Mouse (Mus musculus) brown adipose tissue, adult 24 weeks (tissue): ENCODE measurements around the gene Rfx7. TPM values are rescaled to one million over a fixed set of nuclear protein-coding genes. Genes with fewer than 3 reads are reported as not detected.
"Not testable (repeated sequence)": the region's sequence is repeated elsewhere in the genome, so short reads cannot be mapped to it uniquely, and the experiment has no call there.

Experiments
- H3K27ac ChIP-seq: fragments of 200-500 bp; replicated peaks from 2 replicates; pipeline ENCODE4 v1.5.1; 2012; ENCODE audit warnings: low read depth, mild to moderate bottlenecking, low read length
- H3K4me1 ChIP-seq: fragments of 200-500 bp; 2 replicates; pipeline ENCODE4 v1.6.1; 2012; ENCODE audit warnings: low read length, mixed read lengths; ENCODE audit not compliant: control insufficient read depth, insufficient read depth, insufficient read length
- H3K4me3 ChIP-seq: fragments of 200-500 bp; 2 replicates; pipeline ENCODE4 v1.5.1; 2012; ENCODE audit warnings: low read depth, mild to moderate bottlenecking, low read length, moderate library complexity; ENCODE audit not compliant: insufficient read depth
- polyA plus RNA-seq: library from polyadenylated mRNA; stranded (reverse); fragments of >200 nt; gene quantifications from 2 replicates; pipeline ENCODE4 v1.2.4, GENCODE M21; 2012; ENCODE audit not compliant: missing spikeins, insufficient read depth, insufficient read length

Gene Rfx7
- polyA plus RNA-seq, 1 experiment, result 5.6 TPM

DNA sequence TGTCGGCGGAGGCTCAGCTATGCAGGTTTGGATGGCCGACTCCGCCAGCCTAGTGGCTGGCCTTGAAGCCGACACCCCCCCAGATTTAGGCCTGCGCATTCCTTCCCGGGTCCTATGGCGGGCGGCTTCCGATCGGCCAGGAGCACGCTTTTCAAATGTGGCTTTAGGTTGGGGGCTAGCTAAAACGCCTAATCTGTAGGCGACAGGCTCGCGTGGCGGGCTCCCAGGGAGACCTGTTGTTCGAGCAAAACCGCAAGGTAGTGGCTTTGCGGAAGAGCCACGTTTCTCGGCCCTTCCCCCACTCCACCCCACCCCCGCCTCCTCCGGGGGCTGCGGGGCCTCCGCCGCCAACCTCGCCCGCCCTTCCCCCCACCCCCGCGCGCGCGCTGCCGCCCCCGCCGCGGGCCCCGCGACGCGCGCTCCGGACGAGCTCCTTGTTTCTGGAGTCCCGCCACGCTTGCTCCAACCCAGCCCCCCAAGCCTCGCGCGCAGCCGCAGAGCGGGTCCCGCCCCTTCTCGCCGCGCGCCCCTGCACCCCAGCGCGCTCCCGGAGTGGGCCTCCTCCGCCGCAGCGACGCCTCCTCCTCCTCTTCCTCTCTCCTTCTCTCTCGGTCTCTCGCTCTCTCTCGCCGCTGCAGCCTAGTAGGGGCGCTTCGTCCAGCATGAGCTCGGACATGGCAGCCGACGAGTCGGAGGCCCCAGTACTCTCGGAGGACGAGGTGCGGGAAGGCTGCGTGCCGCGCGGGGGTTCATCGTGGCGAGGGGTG is 130.0 kb downstream of the Rfx7 start, which contains the start of gene Nedd4:
Gene Nedd4 (plus strand): TSS at position 452 of the 767 bp plus-strand sequence.
- peak within 1 kb of the TSS; percentile 97 for H3K27ac ChIP-seq
- H3K4me1 ChIP-seq, result peaks cover 11% of the 10 kb centered on the region
- H3K4me3 ChIP-seq, result peak within 1 kb of the TSS; percentile 83

DNA sequence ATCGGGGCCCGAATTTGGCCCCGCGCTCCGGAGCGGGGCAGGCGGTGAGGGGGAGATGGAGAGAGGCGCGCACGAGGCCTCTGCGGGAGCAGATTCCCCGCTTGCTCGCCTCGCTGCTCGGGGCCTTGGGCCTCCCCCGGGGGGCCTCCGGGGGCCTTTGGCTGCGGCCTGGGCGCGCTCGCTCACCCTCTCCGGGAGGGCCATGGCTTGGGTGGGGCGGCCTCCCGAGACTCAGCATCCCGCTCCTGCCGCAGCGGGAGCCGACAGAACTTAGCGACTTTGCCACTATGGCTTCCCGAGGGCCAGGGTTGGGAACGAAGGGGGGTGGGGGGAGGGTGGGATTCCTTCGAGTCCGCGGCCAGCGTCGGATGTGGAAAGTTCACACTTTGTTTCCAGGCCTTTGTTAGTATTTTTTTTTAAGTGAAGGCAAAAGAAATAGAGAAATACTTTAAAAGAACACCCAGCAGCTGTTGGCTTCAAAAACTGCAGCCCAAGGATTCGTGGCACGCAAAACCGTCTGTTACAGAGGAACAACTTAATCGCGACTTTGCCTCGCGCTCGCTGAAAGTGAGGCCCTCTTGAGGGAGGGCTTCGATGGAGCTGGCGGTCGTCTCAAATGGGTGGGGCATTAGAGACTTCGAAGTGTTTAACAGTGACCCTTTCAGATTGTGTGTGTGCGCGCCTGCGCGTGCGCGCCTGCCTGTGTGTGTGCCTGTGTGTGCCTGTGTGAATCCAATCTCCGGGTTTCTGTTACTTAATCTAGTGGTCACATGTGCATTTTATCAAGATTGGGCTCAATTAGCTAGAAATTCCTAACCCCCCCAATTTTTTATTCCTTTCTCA is 130.9 kb downstream of the Rfx7 start:
- H3K4me3 ChIP-seq, result peak overlapping the region; percentile 81
- H3K4me1 ChIP-seq, result peaks cover 11% of the 10 kb centered on the region
- peak overlapping the region; percentile 87 for H3K27ac ChIP-seq

DNA sequence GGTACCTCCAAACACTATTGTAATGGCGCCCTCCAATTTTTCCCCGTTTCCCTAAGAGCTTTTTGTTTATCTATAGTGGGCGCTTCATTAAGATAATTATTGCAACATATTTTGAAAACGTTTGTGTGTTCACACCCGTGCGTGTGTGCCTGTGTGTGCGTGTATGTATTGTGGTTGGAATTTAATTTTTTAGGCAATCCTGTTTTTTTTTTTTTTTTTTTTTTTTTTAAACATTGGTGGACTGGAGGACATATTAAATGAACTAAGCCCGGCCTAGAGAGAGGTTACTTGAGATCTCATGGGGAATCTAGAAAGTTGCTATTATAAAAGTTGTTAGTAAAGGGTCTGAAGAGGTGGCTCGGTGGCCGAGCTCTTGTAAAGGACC is 131.5 kb downstream of the Rfx7 start:
- Histone ChIP-seq H3K27ac (peak overlapping the region; percentile 87), H3K4me3 (peak overlapping the region; percentile 81), H3K4me1 (peaks cover 11% of the 10 kb centered on the region)

DNA sequence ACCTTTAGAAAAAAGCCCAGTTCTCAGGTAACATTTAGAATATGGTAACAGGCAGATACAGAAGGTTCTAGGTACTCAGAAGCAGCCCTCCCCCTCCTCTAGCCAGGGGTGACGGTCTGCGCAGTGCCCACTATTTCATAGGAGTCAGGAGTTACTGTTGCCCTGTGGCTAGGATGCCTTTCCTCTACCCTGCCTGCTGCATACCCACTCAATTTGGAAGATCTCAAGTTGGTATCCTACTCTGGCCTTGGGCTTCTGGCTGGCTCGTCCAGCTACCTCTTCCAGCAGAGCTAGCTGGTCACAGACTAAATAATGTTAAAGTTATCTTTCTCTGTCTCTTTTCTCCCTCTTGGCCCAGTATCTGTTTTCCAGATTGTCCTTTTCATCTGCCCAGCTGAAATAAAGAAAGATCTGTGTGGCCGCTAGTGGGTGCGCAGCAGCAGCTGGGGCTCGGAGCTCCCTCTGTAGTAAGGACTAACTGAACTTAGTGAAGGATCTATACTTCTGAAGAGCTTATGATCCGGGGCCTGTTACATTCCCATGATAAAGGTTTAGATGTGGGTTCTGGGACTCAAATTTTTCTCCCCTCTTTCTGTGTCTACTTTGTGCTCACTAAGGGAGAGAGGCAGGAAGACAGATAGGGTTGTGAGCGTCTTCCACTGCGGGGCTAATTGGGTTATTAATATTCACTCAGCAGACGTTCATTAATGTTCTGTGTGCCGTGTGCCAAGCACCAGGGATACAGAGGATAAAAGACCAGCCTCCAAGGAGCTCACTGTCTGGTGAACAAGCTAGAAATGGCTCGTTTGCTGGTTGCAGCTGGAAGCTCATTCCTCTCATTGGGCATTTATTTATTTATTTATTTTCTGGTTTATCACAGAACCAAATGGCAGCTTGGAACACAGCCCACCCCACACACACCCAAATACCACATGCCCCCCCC is 132.6 kb downstream of the Rfx7 start:
- H3K27ac ChIP-seq, result peak overlapping the region; percentile 87
- peak overlapping the region; percentile 81 for H3K4me3 ChIP-seq
- H3K4me1 ChIP-seq, result peaks cover 11% of the 10 kb centered on the region

DNA sequence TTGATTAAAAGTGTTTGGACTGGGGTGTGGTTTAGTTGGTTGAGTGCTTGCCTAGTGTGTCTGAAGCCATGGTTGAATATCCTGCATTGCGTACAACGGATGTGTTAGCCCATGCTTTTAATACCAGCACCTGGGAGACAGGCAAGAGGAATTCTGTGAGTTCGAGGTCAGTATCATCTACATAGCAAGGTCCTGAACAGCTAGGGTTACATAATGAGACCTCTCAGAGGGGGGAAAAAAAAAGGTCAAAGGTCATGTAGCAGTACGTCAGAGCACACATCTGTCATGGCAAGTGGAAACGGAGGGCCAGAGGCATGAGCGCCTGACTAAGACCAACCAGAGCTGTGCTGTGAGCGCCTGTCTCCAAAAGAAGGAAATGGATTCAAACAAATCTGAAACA is 133.5 kb downstream of the Rfx7 start:
- peaks cover 11% of the 10 kb centered on the region for H3K4me1 ChIP-seq
- H3K4me3 ChIP-seq, result no peak overlapping the region
- H3K27ac ChIP-seq, result peak overlapping the region; percentile 68

DNA sequence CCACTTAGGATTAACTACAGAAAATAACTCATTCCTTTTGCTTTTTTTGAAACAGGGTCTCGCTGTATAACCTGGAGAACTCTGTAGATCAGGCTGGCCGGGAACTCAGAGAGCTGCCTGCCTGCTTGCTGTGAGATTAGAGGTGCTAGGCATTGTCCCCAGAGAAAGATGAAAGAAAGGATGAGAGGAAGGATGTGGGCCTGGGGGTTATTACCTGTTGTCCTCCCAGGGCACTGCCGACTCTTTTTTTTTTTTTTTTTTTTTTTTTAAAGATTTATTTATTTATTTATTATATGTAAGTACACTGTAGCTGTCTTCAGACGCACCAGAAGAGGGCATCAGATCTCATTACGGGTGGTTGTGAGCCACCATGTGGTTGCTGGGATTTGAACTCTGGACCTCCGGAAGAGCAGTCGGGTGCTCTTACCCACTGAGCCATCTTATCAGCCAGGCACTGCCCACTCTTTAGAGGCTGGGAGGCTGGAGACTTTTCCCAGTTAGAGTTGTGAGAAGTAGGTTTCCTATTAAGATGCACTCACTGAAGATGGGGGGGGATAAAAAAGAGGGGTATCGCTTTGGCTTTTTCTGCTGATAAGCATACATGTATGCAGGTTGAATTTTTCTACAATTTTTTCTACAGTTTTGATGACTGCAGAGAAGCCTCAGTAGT is 134.4 kb downstream of the Rfx7 start:
- H3K4me3 ChIP-seq, H3K27ac ChIP-seq: not testable (repeated sequence)
- peaks cover 11% of the 10 kb centered on the region for H3K4me1 ChIP-seq

DNA sequence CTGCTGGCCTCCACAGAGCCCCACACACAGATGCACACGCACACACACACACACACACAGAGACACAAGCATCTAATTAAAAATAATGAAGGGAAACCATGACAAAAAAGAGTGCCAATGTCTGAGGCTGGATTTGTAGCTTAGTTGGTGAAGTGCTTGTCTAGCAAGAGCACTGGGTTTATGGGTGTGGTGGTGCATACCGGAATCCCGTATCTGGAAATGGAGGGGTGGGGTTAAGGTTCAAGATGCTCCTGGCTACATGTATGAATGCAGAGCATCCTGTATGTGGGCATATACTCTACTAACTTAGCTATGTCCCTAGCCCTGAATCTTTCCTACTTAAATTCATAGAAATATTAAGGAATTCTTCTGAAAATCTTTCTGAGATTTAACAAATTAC is 135.1 kb downstream of the Rfx7 start:
- no peak overlapping the region for H3K4me3 ChIP-seq
- peaks cover 11% of the 10 kb centered on the region for H3K4me1 ChIP-seq
- no peak overlapping the region for H3K27ac ChIP-seq

DNA sequence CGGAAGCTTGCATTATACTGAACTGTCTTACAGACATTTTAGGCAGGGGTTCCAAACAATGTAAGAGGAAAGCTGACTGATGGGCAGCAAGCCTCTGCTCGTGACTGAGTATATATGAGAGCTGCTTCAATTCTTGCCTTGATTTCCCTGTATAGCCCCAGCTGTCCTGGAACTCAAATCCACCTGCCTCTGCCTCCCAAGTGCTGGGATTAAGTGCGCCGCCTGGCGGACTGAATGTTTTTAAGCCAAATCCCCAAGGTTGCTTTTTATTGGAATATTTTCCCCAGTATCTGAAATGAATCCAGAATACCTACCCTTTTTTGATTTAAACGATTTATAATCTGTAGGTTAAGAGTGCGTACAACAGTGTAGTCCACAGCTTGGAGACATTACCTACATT is 137.3 kb downstream of the Rfx7 start:
- H3K4me1 ChIP-seq, result peaks cover 7% of the 10 kb centered on the region; the same call in 1 of the 2 replicates
- no peak overlapping the region for H3K27ac ChIP-seq
- no peak overlapping the region for H3K4me3 ChIP-seq

DNA sequence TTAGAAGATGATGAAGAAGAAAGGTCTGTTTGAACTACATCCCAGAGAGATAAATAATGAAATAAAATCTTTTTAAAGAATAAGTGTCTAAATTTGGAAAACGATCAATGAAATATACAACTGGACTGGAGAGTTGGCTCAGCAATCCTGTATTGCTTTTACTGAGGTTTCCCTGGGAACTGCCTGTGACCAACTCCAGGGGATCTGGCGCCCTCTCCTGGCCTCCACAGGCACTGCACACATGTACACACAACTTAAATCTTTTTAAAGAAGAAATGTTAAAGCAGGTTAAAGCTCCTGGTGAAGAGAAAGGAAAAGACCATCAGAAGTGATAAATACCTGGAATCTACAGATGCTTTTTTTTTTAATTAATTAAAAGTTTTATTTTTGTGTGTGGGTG is 140.3 kb downstream of the Rfx7 start:
- no peak overlapping the region for H3K4me3 ChIP-seq
- H3K4me1 ChIP-seq, result no peaks in the 10 kb centered on the region
- no peak overlapping the region for H3K27ac ChIP-seq

Other genes with a start within 250 kb of the Rfx7 start
- 0.29 TPM in 1 of 2 replicates, not detected in the other for gene Mns1, start 94.2 kb upstream of the Rfx7 start, polyA plus RNA-seq
- gene Tex9, start 40.0 kb upstream of the Rfx7 start, polyA plus RNA-seq, result 1.5 and 2.3 TPM in 2 replicates
- gene Nedd4, start 130.1 kb downstream of the Rfx7 start, polyA plus RNA-seq, result 162 and 164 TPM in 2 replicates